Mouse (Mus musculus) heart, adult 2 months (tissue): Measurements from ENCODE around the gene Angptl2.

Experiments
- CTCF ChIP-seq: fragments of 200-600 bp; IDR thresholded peaks from 2 replicates; pipeline ENCODE4 v1.8.1; 2022; ENCODE audit warnings: antibody characterized with exemption, mild to moderate bottlenecking, moderate library complexity
- EP300 ChIP-seq: fragments of 200-500 bp; IDR thresholded peaks from 2 replicates; pipeline ENCODE4 v1.6.1; 2011; ENCODE audit warnings: low read depth, low read length, control low read depth; ENCODE audit not compliant: insufficient read depth
- POLR2A ChIP-seq: fragments of 200-500 bp; IDR thresholded peaks from 2 replicates; pipeline ENCODE4 v1.6.1; 2011; ENCODE audit warnings: mild to moderate bottlenecking, low read depth, low read length, control low read depth; ENCODE audit not compliant: insufficient read depth

- TF ChIP-seq POLR2A (no peak), EP300 (no peak), CTCF (no peak)
Observed at GRCm38 (mm10) chr2:33176921-33177320, 38.9 kb upstream of the Angptl2 start.
